Mouse (Mus musculus): ENCODE measurements around the gene Tnfsf9.
"Not testable (repeated sequence)": the region's sequence is repeated elsewhere in the genome, so short reads cannot be mapped to it uniquely, and the experiment has no call there.

The Tnfsf9 gene

GRCm38 (mm10) chr17:57095855-57096622, 9.1 kb upstream of the Tnfsf9 start:
- no peak for DNase-seq (ENCODE audit: low spot score)

- peak; percentile 69 for DNase-seq (ENCODE audit: low spot score)
These were observed 8.6 kb upstream of the Tnfsf9 start for GRCm38 (mm10) chr17:57096623-57096920.

- no peak for DNase-seq (ENCODE audit: low spot score)
These were observed 6.8 kb upstream of the Tnfsf9 start for GRCm38 (mm10) chr17:57098321-57098720.

DNA sequence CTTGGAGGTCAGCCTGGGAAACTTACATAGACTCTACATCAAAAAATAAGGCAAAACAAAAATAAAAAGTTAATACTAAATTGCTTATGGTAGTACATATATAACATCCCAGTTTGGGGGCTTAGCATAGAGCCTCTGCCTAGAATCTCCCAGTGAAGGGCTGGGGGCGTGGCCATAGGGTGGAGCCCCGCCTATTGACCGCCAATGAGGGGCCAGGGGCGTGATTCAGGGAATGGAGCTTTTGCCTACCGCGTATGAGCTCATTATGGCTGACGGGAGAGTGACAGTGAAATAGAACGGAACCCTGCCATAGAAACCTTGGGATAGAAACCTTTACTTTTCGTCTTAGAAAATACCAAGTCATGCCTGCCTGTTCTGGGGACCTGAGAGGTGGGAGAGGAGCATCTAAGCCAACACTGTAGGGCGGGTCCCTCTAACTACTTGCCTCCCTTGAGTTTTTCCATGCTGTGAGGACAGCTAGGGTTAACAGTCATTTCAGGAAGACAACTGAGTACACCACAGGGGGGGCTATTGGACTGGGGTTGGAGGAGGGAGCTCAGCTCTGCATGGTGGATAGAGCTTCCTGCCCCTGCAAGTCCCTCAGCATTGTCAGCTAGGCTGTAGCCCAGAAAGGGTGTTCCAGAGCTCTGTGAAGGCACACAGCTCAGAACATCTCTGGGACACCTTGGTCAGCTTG, 5.3 kb upstream of the Tnfsf9 start:
- DNase-seq (ENCODE audit: low spot score): no peak

DNA sequence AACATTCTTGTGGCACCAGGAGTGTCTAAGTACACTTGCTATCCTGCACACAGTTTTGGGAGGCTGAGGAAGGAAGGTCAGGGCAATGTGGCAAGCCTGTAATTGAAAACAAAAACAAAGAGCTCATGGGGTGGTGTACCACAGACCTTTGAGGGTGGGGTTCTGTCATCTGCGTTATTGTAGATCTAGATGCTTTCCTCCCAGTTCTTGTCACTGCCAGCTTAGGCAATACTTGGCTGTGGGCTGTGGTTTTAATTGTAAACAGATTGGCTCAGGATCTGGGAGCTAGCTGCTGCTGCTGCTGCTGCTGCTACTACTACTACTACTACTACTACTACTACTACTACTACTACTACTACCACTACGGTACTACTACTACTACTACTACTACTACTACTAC, 2.8 kb upstream of the Tnfsf9 start:
- peak; percentile 47 for DNase-seq (ENCODE audit: low spot score)

GRCm38 (mm10) chr17:57104496-57104895, 629 bp upstream of the Tnfsf9 start:
- no peak for DNase-seq (ENCODE audit: low spot score)

- no peak for DNase-seq (ENCODE audit: low spot score)
These were observed 877 bp downstream of the Tnfsf9 start for GRCm38 (mm10) chr17:57106035-57106368.

GRCm38 (mm10) chr17:57107064-57107463, 1.9 kb downstream of the Tnfsf9 start:
- no peak for DNase-seq (ENCODE audit: low spot score)

DNA sequence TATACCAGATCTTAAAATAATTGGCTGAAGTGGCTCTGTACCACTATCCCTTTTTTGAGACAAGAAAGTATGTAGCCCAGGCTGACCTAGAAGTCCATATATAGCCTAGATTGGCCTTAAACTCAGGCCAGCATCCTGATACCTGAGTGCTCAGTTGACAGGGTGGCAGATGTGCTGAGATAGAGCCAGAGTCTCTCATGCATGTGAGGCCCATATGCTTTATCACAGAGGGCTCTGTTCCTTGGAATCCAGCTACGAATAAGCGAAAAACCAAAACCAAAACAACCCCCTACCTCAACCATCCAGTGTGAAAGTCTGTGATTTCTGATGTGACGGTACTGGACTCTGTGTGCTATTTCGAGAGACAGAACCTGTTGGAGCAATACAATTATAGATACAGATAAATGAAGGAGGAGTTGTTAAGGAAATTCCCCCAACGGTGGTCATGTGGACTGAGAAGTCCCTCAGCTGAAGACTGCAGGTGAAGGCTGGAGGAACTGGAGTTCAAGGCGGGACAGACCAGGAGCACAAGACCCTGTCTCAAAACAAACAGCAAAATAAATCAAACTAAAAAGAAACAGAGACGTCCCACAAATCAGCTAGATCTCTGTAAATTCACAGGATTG, 3.0 kb downstream of the Tnfsf9 start:
- DNase-seq (ENCODE audit: low spot score): no peak

DNA sequence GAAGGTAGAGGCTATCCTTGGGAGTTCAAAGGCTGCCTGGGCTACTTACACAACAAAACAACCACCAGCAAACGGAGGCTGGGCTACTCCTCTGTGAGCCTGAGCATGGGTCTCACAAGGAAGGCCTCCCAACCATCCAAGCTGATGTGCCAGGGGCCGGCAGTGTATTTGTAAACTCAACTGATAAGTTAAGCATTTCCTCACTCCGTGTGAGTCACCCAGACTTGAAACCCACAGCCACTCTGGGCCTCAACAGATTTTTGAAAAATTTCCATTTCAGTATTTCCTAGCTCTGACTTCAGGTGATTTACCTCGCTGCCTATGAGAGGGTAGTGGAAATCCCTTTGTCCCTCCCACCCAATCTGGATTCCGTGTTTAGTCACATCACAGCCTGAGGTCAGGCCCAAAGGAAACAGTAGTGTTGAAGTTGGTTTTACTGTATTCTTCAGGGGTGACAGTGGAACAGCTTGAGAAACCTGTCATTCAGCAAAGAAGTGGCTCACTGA, 3.6 kb downstream of the Tnfsf9 start:
- no peak for DNase-seq (ENCODE audit: low spot score)

DNA sequence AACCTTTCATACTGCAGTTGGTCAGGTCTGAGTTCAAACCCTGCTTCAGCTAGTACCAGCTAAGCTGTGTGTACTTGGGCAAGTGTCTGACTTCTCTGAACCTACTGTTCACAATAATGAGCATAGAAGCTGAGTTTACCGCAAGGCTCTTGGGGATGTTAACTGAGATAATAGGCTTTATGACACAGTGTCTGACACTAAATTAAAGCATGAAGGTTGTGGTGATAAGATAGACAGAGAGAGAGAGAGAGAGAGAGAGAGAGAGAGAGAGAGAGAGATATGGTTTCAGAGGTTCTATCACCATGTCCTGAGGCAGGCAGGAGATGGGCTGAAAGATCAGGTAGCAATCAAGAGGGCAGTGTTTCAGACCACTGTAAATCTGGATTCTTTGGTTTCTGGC, 4.9 kb downstream of the Tnfsf9 start:
- DNase-seq (ENCODE audit: low spot score): no peak

GRCm38 (mm10) chr17:57112768-57113474, 7.8 kb downstream of the Tnfsf9 start:
- DNase-seq (ENCODE audit: low spot score): no peak

DNA sequence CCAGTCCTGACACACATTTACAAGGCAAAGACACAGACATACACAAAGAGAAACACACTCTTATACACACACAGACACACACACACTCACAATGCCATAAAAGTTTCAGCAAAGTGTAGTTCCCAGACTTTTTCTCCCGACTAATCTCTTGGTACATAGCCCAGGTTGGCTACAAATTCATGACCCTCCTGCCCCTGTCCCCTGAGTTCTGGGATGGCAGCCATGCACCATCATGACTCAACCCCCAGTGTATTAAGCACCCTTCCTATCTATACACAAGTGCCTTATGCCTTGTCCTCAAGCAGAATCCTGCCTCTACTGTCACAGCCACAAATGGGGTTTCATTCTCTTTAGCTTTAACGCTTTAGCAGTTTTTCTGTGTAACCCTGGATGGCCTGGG, 11.7 kb downstream of the Tnfsf9 start:
- peak; percentile 59 for DNase-seq (ENCODE audit: low spot score)

DNA sequence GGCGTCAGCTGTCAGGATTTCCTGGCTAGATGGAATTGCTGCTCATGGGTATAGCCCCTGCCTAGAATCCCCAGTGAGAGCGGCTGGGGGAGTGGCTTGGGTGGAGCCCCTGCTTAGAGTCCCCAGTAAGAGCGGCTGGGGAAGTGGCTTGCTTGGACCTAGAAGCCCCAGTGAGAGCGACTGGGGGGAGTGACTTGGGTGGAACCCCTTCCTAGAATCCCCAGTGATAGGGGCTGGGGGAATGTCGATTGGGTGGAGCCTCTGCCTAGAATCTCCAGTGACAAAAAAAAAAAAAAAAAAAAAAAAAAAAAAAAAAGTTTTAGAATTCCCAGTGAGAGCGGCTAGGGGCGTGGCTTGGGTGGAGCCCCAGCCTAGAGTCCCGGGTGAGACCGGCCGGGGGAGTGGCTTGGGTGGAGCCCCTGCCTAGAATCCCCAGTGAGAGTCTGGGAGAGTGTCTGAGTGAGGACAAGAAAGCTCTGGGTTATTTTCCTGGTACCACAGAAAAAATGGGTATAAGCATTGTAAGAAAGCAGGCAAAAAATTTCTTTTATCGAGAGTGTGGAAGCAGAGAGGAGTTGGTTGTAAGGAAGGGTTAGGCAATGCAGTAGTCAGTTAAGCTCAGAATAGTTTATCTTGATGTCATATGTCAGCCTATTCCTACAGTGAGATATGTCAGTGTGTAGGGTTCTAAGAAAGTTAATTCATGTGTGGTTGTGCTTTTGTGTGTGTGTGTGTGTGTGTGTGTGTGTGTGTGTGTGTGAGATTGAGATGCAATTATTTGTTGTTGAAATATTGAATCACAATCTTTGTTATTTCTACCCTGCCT, 13.6 kb downstream of the Tnfsf9 start:
- no peak for DNase-seq (ENCODE audit: low spot score)

- no peak for DNase-seq (ENCODE audit: low spot score)
These were observed 16.7 kb downstream of the Tnfsf9 start for GRCm38 (mm10) chr17:57121856-57122255.

DNA sequence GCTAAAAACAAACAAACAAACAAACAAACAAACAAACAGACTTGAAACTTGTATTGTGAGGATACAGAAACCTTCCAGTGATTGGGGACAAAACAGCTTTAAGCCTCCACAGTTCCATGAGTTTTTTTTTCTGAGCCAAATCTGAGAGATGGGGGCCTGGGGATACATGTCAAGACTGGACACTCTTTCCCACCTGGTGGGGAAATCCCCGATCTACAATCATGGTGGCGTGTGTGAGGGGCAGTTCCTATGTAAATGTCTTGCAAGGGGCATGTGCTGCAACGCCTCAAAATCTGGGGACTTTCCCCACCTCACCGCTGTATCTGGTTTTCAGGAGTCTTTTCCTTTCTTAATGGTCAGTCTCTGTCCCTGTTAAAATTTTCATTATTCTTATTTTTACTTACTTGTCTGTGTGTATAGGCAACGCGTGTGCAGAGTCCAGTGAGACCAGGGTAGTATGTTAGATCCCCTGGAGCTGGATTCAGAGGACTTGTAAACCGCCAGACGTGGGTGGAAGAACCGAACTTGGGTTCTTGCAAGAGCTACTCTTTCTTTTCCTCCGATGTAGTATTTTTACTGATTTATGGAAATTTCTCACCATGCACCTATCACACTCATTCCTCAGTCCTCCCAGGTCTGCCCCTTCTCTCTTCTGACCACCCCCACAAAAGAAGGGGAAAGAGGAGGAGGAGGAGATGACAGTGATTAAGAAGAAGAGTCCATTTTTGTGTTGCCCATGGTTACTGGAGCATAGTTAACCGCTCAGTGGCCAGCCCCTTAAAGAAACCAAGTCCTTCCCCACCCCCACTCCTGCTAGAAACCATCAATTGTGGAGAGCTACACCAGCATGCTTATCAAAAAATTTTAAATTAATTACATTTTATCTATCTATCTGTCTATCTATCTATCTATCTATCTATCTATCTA, 18.3 kb downstream of the Tnfsf9 start:
- DNase-seq (ENCODE audit: low spot score): no peak

DNA sequence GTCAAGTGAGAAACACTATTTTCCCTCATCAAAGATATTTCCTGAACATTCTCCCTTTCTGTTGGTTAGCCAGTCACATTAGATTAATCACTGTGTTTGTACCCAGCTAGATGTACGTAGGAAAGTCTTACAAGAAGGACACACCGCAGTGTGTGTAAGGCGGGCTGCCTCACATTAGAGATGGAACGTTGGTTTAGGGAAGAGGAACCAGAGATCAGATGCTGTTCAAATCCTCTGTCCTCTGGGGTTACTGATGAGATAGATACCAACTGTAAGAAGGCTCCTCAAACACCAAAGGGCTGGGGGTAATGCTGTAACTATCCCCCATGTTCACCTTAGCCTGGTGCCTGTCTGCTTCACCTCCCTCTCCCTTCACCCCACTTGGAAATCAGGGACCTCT, 19.7 kb downstream of the Tnfsf9 start:
- no peak for DNase-seq (ENCODE audit: low spot score)

DNA sequence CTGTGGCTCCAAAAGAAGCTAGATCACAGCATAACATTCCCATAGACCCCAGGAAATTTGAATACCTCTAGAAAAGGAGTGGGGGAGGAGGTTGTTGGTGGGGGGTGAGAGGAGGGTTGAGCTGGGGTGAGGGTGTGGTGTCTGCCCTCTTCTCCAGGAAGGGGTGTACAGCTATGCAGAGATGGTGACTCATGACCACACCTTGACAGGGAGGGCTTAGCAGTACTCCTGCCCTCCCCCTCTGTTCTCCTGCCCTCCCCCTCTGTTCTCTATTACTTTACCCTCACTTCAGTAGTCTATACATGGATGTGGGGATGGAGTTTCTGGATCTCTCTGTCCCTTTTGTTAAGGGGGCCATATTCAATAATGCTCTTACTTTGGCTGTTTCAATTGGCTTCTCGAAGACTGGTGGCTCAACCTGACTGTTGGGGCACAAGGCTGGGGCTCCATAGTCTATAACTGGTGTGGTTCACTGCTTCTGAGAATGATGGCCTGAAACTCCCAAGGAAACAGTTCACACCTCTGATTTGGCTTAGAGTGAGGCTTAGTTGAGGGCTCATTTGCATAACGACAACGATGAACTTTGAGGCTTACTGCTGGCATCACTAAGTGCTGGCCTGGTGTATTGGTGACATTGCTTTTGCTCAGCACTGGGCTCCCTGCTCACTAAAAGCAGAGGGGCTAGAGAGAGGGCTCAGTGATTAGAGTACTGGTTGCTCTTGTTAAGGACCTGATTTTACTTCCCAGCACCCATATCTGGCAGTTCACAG, 20.9 kb downstream of the Tnfsf9 start:
- no peak for DNase-seq (ENCODE audit: low spot score)

GRCm38 (mm10) chr17:57131793-57132192, 26.7 kb downstream of the Tnfsf9 start:
- DNase-seq (ENCODE audit: low spot score): no peak

DNA sequence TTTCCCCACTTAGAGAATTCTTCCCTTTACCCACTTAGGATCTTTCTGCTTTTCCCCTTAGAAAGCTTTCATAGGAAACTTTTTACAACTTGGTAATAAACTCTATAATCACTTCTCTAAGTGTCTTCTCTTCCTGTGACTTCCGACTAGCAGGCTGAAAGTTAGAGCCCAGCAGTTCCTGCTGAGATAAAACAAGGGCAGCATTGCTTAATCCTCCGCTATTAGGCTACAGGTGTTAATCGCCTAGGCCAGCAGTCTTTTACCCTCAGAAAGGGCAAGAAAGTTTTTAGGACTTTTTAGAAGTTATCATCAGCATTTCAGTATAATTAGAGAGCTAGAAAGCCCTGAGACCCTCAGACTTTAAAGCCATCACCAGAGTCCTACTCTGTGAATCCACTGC, 28.9 kb downstream of the Tnfsf9 start:
- not testable (repeated sequence) for DNase-seq (ENCODE audit: low spot score)
